Mouse (Mus musculus) liver, adult 2 months (tissue): ENCODE results near the gene Tspo2.

ENCODE experiments used
- CTCF ChIP-seq: fragments of 200-500 bp; IDR thresholded peaks from 2 replicates; pipeline ENCODE4 v1.5.1; 2011; ENCODE audit warnings: low read depth, low read length, control low read depth
- POLR2A ChIP-seq: fragments of 200-500 bp; IDR thresholded peaks from 2 replicates; pipeline ENCODE4 v1.6.1; 2011; ENCODE audit warnings: low read length, control low read depth; ENCODE audit not compliant: insufficient read depth; ENCODE audit errors: extremely low read depth

DNA sequence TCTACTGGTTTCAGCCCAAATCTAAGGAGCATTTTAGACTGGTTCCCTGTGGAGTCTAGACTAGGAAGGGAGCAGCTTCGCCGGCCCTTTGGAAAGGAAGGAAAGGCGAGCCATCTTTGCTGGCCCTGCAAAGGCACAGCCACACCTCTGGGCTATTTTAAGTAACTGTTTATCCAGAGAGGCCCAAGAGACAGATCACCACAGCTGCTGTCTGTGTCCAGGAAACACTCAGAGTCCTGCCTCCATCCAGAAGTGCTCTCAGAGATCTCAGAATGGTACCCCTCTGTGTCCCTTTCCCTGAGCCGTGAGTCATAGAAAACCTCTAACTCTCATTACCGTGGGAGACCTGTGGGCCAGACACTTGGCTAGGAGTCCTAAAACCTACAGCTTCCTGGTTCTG lies 20.9 kb downstream of the Tspo2 start:
- TF ChIP-seq CTCF = no peak
- no peak for TF ChIP-seq POLR2A
